Mouse (Mus musculus): ENCODE results near the gene Chrna4.

- TF ChIP-seq CTCF (IDR thresholded peaks at IDR 0.05; ENCODE audit: borderline replicate concordance, extremely low read depth, insufficient read depth, insufficient read length) (no peak), POLR2A (IDR thresholded peaks at IDR 0.05; ENCODE audit: borderline replicate concordance, extremely low read depth, insufficient read depth, insufficient read length, poor library complexity, severe bottlenecking) (no peak)
Observed at GRCm38 (mm10) chr2:181036561-181036960, 6.8 kb downstream of the Chrna4 start.
